Mouse (Mus musculus): ENCODE measurements around the gene Slc44a5. TPM values are rescaled to one million over a fixed set of nuclear protein-coding genes. Genes with fewer than 3 reads are reported as not detected.

The Slc44a5 gene
- polyA plus RNA-seq, 1 experiment, result 0.05 TPM

DNA sequence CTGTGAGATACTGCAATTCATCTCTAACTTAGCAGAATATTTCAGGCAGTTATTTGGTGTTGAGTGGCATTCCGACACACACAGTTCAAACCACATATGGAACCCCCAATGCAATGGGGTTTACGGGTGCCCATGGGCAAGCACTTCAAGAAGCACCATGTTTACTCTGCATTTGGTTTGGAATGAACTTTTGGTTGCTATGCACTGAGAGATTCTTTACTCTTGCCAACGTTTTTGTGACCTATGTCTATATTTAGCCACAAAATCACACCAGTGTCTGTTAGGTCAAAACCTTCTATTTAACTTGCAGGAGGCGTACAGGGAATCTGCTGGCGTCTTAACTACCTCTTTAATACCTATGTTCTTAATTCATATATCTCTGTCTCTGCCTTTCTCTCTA is 137.3 kb downstream of the Slc44a5 start:
- Histone ChIP-seq H3K36me3 (ENCODE audit: control insufficient read depth, insufficient read depth, low read length) (no peaks in the 10 kb centered on the region), H3K27ac (ENCODE audit: control insufficient read depth, insufficient read depth, low read length) (no peak overlapping the region)
- TF ChIP-seq CTCF (IDR thresholded peaks at IDR 0.05; ENCODE audit: borderline replicate concordance, control insufficient read depth, extremely low read depth, insufficient read depth, low read length, poor library complexity) (no peak), POLR2A (IDR thresholded peaks at IDR 0.05; ENCODE audit: control insufficient read depth, extremely low read depth, insufficient read depth, low read length, poor library complexity) (no peak)

GRCm38 (mm10) chr3:154111221-154111620 is 138.0 kb downstream of the Slc44a5 start:
- DNase-seq, result no peak

More for the DNA sequence above, 137.3 kb downstream of the Slc44a5 start:
- 79% methylated on average over 5 of the region's 5 CpGs for WGBS
- no peak overlapping the region for H3K4me3 ChIP-seq (ENCODE audit: control insufficient read depth, insufficient read depth, low read length)
- no peaks in the 10 kb centered on the region for H3K4me1 ChIP-seq (replicated peaks; ENCODE audit: control insufficient read depth, insufficient read depth, low read length)
- no peak for DNase-seq
- no peaks in the 10 kb centered on the region for H3K27me3 ChIP-seq (ENCODE audit: control insufficient read depth, insufficient read depth, low read length)

DNA sequence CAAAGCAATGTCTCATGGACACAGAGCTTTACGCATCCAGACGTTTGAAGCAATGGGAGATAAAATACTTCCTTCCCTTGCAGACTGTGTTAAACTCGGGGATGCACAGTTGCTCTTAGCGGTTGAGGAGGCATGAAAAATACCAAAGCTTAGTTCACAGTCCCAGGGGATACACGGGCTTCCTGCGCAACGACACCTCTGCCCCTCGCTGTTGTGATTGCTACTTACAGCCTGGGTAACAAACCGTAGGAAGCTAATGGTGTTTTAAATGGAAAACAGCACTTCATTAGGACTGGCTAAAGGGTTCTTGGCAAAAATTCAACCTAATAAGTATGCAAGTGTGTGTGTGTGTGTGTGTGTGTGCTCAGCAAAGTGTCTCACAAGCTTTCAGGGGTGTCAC is 141.8 kb downstream of the Slc44a5 start:
- H3K27ac ChIP-seq (ENCODE audit: control insufficient read depth, insufficient read depth, low read length), result no peak overlapping the region
- TF ChIP-seq CTCF (IDR thresholded peaks at IDR 0.05; ENCODE audit: borderline replicate concordance, control insufficient read depth, extremely low read depth, insufficient read depth, low read length, poor library complexity) (no peak), POLR2A (IDR thresholded peaks at IDR 0.05; ENCODE audit: control insufficient read depth, extremely low read depth, insufficient read depth, low read length, poor library complexity) (no peak)
- H3K4me1 ChIP-seq (replicated peaks; ENCODE audit: control insufficient read depth, insufficient read depth, low read length), result no peaks in the 10 kb centered on the region
- H3K4me3 ChIP-seq (ENCODE audit: control insufficient read depth, insufficient read depth, low read length), result no peak overlapping the region
- no peaks in the 10 kb centered on the region for H3K36me3 ChIP-seq (ENCODE audit: control insufficient read depth, insufficient read depth, low read length)
- no peak for DNase-seq
- WGBS, result 84% methylated on average over 9 of the region's 9 CpGs
- no peaks in the 10 kb centered on the region for H3K27me3 ChIP-seq (ENCODE audit: control insufficient read depth, insufficient read depth, low read length)

More at GRCm38 (mm10) chr3:154111221-154111620, 138.0 kb downstream of the Slc44a5 start:
- Histone ChIP-seq H3K27me3 (ENCODE audit: control insufficient read depth, insufficient read depth, low read length) (no peaks in the 10 kb centered on the region), H3K4me3 (ENCODE audit: control insufficient read depth, insufficient read depth, low read length) (no peak overlapping the region), H3K36me3 (ENCODE audit: control insufficient read depth, insufficient read depth, low read length) (no peaks in the 10 kb centered on the region), H3K27ac (ENCODE audit: control insufficient read depth, insufficient read depth, low read length) (no peak overlapping the region), H3K4me1 (replicated peaks; ENCODE audit: control insufficient read depth, insufficient read depth, low read length) (no peaks in the 10 kb centered on the region)
- WGBS, result 82% methylated on average over 5 of the region's 5 CpGs
- no peak for TF ChIP-seq CTCF (IDR thresholded peaks at IDR 0.05; ENCODE audit: borderline replicate concordance, control insufficient read depth, extremely low read depth, insufficient read depth, low read length, poor library complexity)

- DNase-seq, result no peak
- TF ChIP-seq CTCF (IDR thresholded peaks at IDR 0.05; ENCODE audit: borderline replicate concordance, control insufficient read depth, extremely low read depth, insufficient read depth, low read length, poor library complexity), result no peak
- TF ChIP-seq POLR2A (IDR thresholded peaks at IDR 0.05; ENCODE audit: control insufficient read depth, extremely low read depth, insufficient read depth, low read length, poor library complexity), result no peak
- Histone ChIP-seq H3K27me3 (ENCODE audit: control insufficient read depth, insufficient read depth, low read length) (no peaks in the 10 kb centered on the region), H3K4me1 (replicated peaks; ENCODE audit: control insufficient read depth, insufficient read depth, low read length) (no peaks in the 10 kb centered on the region), H3K4me3 (ENCODE audit: control insufficient read depth, insufficient read depth, low read length) (no peak overlapping the region), H3K36me3 (ENCODE audit: control insufficient read depth, insufficient read depth, low read length) (no peaks in the 10 kb centered on the region), H3K27ac (ENCODE audit: control insufficient read depth, insufficient read depth, low read length) (no peak overlapping the region)
- WGBS, result 99% methylated on average over 4 of the region's 4 CpGs
Observed at GRCm38 (mm10) chr3:154115478-154115877, 142.2 kb downstream of the Slc44a5 start.

- DNase-seq, result no peak
- no peak overlapping the region for H3K4me3 ChIP-seq (ENCODE audit: control insufficient read depth, insufficient read depth, low read length)
- no peaks in the 10 kb centered on the region for H3K4me1 ChIP-seq (replicated peaks; ENCODE audit: control insufficient read depth, insufficient read depth, low read length)
- TF ChIP-seq POLR2A (IDR thresholded peaks at IDR 0.05; ENCODE audit: control insufficient read depth, extremely low read depth, insufficient read depth, low read length, poor library complexity) (no peak), CTCF (IDR thresholded peaks at IDR 0.05; ENCODE audit: borderline replicate concordance, control insufficient read depth, extremely low read depth, insufficient read depth, low read length, poor library complexity) (no peak)
- 95% methylated on average over 5 of the region's 5 CpGs for whole genome bisulfite sequencing
- H3K27me3 ChIP-seq (ENCODE audit: control insufficient read depth, insufficient read depth, low read length), result no peaks in the 10 kb centered on the region
- H3K36me3 ChIP-seq (ENCODE audit: control insufficient read depth, insufficient read depth, low read length), result no peaks in the 10 kb centered on the region
- no peak overlapping the region for H3K27ac ChIP-seq (ENCODE audit: control insufficient read depth, insufficient read depth, low read length)
Observed at GRCm38 (mm10) chr3:154116000-154116399, 142.8 kb downstream of the Slc44a5 start.

DNA sequence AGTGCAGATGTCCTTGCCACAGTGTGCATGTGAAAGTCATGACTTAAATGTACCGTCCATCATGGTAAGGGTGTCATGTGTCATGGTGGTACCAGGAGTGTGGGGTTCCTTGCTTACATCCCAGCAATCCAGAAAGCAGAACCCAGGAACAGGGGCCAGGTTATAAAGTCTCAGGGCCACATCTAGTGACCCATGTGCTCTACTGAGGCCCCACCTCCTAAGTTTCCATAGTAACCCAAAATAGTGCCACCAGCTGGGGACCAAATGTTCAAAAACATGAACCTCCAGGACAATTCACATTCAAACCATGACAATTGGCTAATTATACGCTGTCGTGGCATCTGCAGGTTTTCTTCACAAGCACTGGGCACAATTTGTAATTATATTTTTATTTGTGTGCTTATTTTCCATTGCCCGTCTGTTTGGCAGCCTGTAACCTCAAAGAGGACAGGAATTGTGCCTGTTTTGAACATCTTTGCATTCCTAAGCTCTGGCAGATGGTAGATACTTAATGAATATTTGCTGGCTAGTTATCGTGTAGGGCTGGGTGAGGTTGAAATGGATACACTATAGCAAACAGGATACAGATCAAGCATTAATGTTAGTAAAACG is 145.9 kb downstream of the Slc44a5 start:
- Histone ChIP-seq H3K4me1 (replicated peaks; ENCODE audit: control insufficient read depth, insufficient read depth, low read length) (no peaks in the 10 kb centered on the region), H3K27me3 (ENCODE audit: control insufficient read depth, insufficient read depth, low read length) (no peaks in the 10 kb centered on the region), H3K36me3 (ENCODE audit: control insufficient read depth, insufficient read depth, low read length) (no peaks in the 10 kb centered on the region), H3K4me3 (ENCODE audit: control insufficient read depth, insufficient read depth, low read length) (no peak overlapping the region), H3K27ac (ENCODE audit: control insufficient read depth, insufficient read depth, low read length) (no peak overlapping the region)
- no peak for DNase-seq
- WGBS, result 91% methylated on average over 6 of the region's 6 CpGs
- TF ChIP-seq POLR2A (IDR thresholded peaks at IDR 0.05; ENCODE audit: control insufficient read depth, extremely low read depth, insufficient read depth, low read length, poor library complexity) (no peak), CTCF (IDR thresholded peaks at IDR 0.05; ENCODE audit: borderline replicate concordance, control insufficient read depth, extremely low read depth, insufficient read depth, low read length, poor library complexity) (no peak)

- DNase-seq, result no peak
- no peak overlapping the region for H3K4me3 ChIP-seq (ENCODE audit: control insufficient read depth, insufficient read depth, low read length)
- no peaks in the 10 kb centered on the region for H3K27me3 ChIP-seq (ENCODE audit: control insufficient read depth, insufficient read depth, low read length)
- no peaks in the 10 kb centered on the region for H3K36me3 ChIP-seq (ENCODE audit: control insufficient read depth, insufficient read depth, low read length)
- no peak overlapping the region for H3K27ac ChIP-seq (ENCODE audit: control insufficient read depth, insufficient read depth, low read length)
- H3K4me1 ChIP-seq (replicated peaks; ENCODE audit: control insufficient read depth, insufficient read depth, low read length), result no peaks in the 10 kb centered on the region
- TF ChIP-seq POLR2A (IDR thresholded peaks at IDR 0.05; ENCODE audit: control insufficient read depth, extremely low read depth, insufficient read depth, low read length, poor library complexity), result no peak
- no peak for TF ChIP-seq CTCF (IDR thresholded peaks at IDR 0.05; ENCODE audit: borderline replicate concordance, control insufficient read depth, extremely low read depth, insufficient read depth, low read length, poor library complexity)
- WGBS, result 92% methylated on average over 3 of the region's 3 CpGs
Observed at GRCm38 (mm10) chr3:154122531-154122930, 149.3 kb downstream of the Slc44a5 start.

Data from thymus, adult 2 months (tissue).